Mouse (Mus musculus) adrenal gland, postnatal 25 days (tissue): ENCODE measurements around the gene Dock9. TPM values are rescaled to one million over a fixed set of nuclear protein-coding genes. Genes with fewer than 3 reads are reported as not detected.
"Not testable (repeated sequence)": the region's sequence is repeated elsewhere in the genome, so short reads cannot be mapped to it uniquely, and the experiment has no call there.

Experiments
- DNase-seq: peaks from one replicate; pipeline ENCODE4 v3.0.0; 2021; ENCODE audit warnings: mixed read lengths
- total RNA-seq: library from RNA; stranded (reverse); gene quantifications from 2 replicates; pipeline ENCODE4 v1.2.3, GENCODE M21; 2021

Dock9 gene
- total RNA-seq, 1 experiment from 2014 or later: 28.8 TPM

DNA sequence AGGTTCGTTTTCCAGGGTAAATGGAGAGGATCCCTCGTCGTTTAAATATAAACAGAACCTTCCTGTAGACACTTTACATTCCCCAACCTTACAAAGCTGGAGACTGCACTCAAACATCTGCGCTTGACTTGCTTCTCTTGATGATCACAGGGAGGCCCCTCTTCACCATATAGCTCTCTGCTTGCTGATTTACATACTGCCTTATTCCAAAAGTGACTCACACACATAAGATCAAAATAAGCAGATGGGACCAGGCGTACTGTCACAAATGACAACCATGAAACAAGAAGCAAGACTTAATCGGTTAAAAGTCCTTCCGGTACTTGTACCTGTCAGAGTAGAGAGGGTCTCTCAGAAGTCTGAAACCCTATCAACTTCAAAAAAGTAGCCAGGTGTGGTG is 63.4 kb downstream of the Dock9 start:
- DNase-seq: no peak

DNA sequence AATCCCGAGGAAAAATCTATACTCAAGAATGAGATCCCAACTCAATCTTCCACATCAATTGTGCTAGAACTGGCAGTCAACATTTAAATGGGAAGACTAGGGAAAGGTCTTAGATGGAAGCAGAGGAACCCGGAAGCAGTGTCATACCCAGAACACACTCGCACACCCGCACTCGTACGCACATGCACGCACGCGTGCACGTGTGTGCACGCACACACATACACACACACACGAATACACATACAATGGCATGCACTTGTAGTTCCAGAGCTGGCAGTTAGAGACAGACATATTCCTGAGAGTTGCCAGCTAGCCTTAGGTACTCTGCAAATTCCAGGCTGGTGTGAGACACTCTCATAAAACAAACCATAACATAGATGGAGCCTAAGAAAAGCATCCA is 63.9 kb downstream of the Dock9 start:
- DNase-seq: no peak

DNA sequence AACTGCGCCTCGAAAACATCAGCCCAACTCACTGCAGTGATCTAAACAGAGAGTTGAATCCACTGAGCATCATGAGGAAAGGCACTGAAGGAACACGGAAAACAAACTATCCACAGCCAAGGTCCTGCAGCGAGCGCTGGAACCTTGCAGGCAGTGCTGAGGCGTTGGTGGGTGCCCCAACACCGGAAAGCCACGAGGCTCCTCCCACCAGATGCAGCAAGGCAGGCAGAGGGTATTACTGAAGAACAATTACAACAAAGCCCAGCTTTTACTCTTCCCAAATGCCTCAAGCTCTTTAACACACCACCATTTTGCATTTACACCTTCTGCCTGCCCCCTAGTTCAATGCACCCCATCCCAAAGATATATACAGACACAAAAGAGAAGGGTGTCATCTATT is 65.4 kb downstream of the Dock9 start:
- no peak for DNase-seq

DNA sequence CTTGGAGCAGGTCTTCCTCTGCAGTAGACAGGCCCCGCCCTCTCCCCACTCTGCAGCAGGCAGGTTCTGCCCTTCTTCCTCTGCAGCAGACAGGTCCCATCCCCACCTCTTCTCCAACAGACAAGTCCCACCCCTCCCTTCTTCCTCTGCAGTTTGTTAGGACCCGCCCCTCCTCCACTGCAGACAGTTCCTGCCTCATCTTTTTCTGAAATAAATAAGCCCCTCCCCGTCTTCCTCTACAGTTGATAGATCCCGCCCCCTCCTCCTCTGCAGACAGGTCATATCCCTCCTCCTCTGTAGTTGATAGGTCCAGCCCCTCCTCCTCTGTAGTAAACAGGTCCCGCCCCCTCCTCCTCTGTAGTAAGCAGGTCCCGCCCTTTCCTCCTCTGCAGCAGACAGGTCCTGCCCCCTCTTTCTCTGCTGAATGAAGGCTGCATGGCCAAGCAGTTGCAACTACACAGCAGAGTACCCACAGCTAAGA is 65.9 kb downstream of the Dock9 start:
- no peak for DNase-seq

DNA sequence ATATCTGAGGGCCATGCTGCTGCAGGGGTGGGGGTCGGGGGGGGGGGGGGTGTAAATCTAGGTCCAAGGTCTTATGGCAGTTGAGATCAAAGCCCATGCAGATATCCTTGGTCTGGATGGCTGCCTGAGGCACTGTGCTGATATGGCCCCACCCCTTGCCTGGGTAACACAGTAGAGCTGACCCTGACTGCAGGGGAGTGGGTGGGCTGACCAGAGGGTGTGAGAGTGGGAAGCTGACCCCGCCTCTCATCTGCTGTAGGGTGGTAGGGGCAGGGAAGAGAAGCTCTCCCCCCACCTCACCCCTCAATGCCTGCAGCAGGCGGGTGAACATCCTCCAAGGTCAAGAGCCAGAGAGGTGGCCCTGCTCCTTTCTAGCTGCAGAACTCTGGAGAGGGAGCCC is 66.7 kb downstream of the Dock9 start:
- no peak for DNase-seq

DNA sequence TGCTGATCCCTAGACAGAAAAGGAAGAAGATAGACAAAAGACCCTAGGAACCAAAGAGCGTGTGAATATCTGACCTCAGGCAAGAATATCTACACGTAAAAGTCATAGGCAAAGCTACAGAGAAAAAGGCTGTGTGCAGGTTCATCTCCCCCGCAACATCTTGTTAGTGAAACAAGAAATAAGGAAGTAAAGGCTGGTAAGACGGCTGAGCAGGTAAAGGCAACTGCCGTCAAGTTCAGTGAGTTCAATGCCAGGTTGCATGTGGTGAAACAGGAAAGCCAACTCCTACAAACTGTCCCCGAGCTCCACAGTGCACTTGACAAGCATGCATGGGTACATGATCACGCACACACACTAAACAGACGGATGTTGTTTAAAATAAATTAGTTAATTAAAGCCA is 69.6 kb downstream of the Dock9 start:
- no peak for DNase-seq

DNA sequence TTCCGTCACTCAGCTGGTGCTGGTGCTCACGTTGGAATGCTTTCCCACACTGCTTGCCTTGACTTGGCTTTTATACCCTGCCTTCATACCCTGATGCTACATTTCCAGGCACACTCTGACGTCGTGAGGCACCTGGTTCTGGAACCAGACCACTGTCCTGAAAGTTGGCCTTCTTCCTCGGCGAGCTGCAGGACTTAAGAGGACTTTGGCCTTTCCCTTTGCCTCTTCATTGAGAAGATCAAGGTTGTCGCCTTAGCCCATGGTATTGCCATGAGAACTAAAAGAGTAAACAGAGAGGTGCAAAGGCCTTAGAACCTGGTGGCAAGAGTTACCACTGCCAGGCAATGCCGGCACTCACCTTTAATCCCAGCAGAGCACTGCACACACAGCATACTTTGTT is 73.1 kb downstream of the Dock9 start:
- DNase-seq: no peak

DNA sequence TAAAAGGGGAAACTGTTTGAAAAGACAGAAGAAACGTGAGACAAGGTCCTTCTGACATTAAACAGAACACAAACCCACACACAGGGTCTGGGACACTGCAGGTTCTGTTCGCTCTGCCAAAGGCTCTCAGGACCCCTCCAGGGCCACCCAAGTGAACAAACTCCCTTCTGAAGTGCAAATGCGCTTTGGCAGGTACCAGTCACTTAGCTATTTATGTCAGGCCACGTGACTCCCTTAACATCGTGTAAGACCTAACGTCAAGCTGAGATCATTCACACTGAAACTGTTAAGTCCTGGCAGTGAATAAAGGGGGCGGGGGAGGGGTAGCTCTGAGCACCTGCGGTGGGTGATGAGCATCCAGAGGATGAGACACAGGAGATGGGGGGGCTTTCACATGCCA is 74.9 kb downstream of the Dock9 start:
- DNase-seq: no peak

DNA sequence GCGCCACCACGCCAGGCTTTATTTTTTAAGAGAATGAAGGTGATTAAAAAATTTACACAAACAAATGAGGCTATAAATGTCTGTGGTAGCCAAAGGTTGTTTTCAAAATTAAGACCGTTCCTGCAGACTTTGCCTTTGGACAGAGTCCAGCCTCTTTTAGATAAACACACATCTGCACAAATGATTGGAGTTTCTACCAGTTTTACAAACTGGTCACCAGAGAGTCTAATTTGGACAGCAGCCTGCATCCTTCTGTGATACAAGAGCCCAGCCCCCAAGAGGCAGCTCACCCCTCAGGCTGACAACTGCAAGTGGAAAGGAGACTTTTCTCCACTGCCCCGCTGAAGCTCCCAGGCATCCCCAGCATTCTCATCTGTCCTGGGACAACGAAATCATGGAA is 76.2 kb downstream of the Dock9 start:
- no peak for DNase-seq

DNA sequence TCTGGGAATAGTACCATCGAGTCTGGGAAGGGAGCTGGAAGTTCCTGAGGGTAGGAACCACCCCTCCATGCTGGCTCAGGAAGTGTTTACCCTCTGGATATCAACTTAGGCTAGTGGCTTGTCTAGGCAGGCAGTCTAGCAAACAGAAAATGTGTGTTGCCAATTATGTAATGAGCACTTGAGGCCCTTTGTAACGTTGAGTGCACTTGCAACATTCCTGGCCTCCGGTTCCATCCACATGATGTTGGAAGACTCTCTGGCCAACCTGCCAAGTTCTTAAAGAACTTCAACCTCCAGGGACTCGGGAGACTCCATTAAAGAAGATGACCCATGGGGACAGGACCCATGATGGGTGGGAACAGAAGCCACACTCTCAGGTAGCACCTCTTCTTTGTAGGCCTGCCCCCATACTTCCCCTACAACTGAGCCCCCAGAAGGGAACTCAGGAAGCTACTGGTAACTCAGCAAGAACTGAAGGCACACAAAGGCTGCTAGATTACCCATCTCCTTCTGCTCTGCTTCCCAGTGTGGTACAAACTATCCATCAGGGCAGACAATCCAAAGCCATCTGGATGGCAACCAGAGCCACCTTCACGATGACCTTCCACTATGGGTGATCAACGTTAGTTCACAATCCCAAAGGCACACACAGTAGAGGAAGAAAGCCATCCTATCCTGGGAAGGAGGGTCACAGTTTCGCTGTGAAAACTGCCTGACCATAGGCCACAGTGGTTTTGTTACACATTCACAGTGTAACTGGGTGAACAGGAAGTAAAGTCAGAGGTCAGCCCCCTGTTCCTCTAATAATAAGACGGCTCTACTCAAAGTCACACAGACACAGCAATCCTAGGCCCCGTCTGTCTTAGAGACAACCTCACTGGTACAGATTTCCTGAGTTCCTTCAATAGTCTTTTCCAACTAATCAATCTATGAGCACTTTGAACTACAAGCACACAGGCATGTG is 77.7 kb downstream of the Dock9 start:
- DNase-seq: no peak

DNA sequence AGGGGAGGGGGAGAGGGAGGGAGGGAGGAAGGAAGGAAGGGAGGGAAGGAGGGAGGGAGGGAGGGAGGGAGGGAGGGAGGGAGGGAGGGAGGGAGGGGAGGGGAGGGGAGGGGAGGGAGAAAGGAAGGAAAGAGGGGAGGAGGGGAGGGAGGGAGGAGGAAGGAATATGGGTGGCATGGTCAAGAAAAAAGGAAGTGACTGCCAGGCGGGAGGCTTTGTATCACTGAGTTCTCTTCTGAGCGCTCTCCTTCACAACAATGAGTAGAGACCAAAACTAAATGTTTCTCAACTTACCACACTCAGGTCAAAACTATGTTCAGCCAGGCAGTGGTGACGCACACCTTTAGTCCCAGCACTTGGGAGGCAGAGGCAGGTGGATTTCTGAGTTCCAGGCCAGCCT is 82.8 kb downstream of the Dock9 start:
- DNase-seq: not testable (repeated sequence)

DNA sequence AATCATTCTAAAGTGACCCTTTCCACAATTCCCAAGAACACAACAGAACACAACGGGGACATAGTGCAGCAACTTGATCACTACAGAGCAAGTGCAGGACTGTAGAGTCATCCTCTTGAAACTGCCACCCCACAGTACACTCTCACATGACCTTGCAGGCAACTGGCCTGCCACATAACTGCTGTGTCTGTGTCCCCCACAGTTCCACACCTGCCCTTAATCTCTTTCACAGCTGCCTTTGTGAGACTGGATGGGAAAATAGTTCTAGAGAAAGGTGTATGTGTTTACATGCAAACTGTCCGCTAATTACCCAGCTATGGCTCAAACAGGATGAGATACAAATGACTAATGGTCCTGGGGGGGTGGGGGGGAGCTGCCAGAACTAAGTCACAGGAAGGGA is 83.4 kb downstream of the Dock9 start:
- no peak for DNase-seq

DNA sequence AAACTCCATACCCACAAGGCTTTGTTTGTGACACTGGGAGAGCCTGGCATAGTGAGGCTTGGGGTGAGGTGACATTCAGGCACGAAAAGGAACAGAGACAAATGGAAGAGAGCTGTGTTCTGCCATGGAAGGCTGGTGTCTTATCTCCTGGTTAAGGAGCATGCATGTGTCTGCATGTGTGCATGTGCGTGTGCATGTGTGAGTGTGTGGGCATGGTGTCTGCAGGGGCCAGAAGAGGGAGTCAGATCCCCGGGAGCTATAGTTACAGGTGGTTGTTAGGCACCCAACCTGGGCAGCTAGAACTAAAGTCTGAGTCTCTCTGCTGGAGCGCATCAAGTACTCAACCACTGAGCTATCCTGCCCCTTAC is 83.8 kb downstream of the Dock9 start:
- DNase-seq: no peak

DNA sequence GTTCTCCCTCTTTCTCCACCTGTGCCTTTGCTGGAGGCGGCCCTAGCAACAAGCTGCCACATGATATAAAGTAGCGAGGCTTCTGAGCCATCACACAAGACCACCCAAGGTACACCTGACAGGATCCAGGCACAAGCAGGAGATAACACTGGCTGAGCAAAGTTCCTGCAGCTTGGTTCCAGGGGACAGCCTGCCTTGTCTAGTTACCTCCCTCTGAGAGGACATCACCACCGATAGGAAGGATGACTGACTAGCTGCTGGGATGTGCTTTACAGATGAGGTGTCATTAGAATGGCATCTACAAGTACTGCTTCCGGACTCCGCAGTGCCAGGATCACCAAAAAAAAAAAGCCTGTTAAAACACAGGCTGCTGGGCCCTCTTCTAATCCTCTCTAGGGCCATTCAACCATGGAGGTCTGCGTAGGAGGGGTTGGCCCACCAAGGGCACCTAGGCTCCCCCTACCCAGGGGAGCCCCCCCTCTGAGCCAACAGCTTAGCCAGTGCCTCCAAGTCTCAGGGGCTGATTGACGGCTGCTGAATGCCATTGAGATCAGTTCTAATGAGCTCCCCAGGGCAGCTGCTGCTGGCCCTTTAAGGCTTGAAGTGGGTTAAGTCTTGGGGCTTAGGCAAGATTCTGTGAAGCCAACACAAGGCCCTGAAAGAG is 84.3 kb downstream of the Dock9 start:
- no peak for DNase-seq

DNA sequence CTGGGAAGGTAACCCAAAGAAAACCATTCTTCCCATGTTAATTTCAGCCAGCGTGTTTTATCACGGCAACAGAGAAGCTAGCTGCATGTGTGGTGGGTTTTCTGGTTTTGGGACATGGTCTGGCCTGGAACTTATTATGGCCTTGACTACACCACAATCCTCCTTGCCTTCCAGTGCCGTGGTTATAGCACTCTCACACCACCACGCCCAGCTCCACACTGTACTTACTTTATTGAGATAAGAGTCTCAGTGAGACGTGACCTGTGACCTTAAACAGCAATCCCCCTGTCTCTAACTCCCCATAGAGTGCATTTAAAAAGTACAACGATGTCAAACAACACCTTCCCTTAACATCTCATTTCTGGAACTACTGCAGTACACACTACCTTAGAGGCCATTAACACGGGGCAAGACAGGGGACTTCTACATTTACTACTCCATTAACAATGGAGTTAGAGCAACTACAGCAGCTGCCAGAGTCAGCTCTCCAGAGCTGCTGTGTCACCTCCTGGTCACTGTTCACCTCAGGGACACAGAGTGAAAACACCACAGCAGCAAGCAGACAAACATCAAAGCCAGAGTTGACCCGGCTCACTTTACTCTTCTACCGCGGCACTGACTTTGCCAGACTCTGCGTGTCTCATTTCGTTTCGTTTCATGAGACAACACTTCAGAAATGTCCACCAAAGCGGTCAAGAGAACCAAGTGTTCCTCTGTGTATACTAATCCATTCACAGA is 86.4 kb downstream of the Dock9 start:
- DNase-seq: no peak

DNA sequence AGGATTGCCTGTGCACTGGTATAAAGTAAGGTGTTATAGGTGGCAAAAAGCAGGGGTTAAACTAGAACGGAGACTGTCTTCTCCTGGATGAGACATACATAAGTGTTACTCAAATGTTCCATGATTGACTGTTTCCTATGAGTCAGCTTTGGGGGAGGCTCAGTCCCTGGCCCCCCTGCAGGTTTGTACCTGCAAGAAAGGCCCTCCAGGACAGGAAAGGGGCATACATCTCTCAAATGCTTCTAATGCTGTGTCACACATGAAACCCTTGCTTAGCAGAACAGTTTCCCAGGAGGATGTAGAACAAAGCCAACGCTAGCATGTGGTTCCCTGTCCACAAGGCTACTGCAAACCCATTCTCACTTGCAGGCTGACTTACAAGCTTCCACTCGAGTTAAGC is 87.5 kb downstream of the Dock9 start:
- DNase-seq: no peak

DNA sequence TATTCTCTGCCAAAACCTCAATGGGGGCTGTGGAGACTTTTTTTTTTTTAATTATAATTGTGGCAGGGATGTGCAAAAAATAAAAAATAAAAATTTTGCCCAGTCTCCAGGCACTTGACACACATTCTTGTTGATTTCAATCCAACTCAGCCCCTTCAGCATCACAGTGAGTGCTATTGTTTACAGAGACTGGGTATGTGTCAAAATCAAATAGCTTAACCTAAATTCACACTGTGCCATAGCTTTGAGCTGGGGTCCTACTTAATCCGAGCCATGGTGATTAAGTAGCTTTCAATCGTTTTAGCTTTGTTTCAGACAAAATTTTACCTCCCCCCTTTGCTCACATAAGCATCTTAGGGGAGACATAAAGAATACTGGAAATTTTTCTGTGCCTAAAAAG is 89.4 kb downstream of the Dock9 start:
- DNase-seq: no peak

DNA sequence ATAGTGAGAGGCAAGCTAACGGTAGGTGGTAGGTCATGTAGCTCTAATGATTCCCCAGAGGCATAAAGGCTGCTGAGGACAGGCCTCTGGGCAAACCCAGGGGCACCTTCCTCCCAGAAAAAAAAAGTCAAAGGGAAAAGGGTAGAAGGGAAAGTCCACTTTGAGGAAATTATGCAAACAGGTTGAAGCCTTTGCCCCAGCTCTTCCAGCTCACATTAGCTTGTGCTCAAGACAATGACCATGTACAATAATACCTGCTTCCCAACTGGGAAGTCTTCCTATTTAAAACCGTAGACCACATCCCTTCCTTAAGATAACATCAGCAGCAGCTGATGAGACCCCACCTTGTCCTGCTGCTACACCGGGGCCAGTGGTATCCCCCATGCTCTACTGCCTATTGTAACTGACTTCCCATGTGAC is 91.1 kb downstream of the Dock9 start:
- DNase-seq: no peak

DNA sequence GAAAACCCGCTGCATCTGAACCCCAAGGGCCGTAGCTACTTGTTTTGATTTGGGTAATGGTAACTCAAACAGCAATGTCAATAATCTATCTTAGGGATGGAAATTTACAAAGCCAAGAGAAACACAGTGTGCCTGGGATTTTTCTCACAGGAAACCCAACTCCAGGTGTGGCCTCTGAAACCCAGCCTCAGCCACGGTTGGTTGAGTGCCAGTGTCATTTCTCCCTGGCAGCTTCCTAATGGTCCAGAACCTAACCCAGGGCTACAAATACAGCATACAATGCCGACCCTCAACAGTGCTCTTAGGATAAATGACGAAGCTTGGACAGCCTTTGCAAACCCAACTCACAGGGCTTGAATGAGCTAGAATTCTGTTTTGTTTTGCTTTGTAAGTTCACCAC is 92.0 kb downstream of the Dock9 start:
- no peak for DNase-seq

DNA sequence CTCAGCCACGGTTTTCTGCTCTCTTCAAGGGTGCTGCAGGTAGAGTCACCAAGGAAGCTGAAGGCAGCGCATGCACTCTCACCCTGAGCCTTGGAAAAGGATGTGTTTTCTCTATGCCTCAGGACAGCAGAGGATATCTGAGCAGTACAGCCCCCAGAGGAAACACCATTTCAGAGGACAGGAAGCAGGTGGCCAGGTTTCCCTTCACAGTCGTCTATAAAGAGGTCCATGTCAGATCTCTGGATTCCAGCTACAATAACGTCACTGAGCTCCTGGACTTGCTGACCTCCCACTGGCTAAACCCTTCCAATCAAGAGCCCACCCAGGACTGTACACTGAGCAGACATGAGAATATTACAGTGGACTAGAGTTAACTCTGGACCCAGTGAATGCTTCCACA is 95.1 kb downstream of the Dock9 start:
- no peak for DNase-seq

DNA sequence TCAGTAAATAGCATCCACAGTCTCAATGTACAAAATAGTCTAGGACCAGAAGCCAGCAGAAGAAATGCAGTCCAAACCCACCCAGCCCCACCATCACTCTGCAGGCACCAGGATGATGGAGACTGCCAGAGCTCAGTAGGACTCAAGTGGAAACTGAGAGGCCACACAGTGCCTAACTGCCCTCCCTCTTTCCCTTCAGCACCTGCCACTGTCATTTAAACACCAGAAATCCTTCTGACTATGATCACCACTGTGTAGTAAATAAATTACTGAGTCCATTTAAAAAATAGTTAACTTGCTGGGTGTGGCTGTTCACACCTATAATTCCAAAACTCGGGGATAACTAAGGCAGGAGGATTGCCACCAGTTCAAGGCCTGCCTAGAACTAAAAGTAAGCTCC is 97.6 kb downstream of the Dock9 start:
- DNase-seq: no peak

DNA sequence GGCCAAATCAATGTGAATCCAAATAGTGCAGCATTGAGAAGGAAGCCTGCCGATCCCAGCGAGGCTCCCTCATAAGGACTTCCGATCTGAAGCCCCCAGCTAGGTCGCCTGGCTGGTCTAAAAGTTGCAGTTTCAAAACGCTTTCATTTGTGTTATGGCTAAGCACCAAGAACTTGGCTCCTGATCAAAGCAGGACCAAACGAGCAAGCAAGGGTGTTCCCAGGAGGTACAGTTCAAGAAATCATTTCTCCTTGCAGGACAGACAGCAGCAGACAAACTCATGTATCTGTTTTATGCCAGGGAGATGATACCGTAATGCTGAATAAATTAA is 99.1 kb downstream of the Dock9 start:
- DNase-seq: no peak
